Mouse (Mus musculus) spleen, adult 2 months (tissue): ENCODE measurements around the gene Mesd.

Experiments
- CTCF ChIP-seq: fragments of 200-500 bp; IDR thresholded peaks from 2 replicates; pipeline ENCODE4 v1.5.1; 2011; ENCODE audit warnings: mild to moderate bottlenecking, inconsistent platforms; ENCODE audit not compliant: insufficient read depth, insufficient read length, insufficient replicate concordance; ENCODE audit errors: extremely low read depth
- POLR2A ChIP-seq: fragments of 200-500 bp; IDR thresholded peaks from 2 replicates; pipeline ENCODE4 v1.6.1; 2011; ENCODE audit warnings: low read depth, low read length, inconsistent platforms

GRCm38 (mm10) chr7:83883276-83884020, 818 bp upstream of the Mesd start:
- TF ChIP-seq POLR2A, result no peak
- no peak for TF ChIP-seq CTCF
